Mouse (Mus musculus): ENCODE measurements at regions not wholly inside any gene's neighbourhood (a gene's known extent, or its start where the extent isn't known, plus 50 kb on each side); places are given as distances from the start of the nearest gene placed in this dataset.

GRCm38 (mm10) chr12:92740818-92741217 is 891.9 kb upstream of the Sel1l start:
- H3K4me3 ChIP-seq (ENCODE audit: insufficient read depth in 1 of 2, low read depth in 1 of 2, low read length in 2 of 2, poor library complexity in 1 of 2, severe bottlenecking in 1 of 2), result no peak overlapping the region
- no peaks in the 10 kb centered on the region for H3K4me1 ChIP-seq (ENCODE audit: control insufficient read depth in 2 of 2, insufficient read depth in 2 of 2, low read length in 2 of 2, poor library complexity in 1 of 2)
- no peak overlapping the region for H3K9ac ChIP-seq (ENCODE audit: insufficient read depth, low read depth, low read length, poor library complexity, severe bottlenecking)
- in situ Hi-C loops (cut with MboI; ENCODE audit: low sequenced_read_pairs in 2 of 2, unreplicated experiment in 2 of 2), result no loop called here
- H3K27ac ChIP-seq (ENCODE audit: insufficient read depth, low read depth, low read length, poor library complexity, severe bottlenecking), result no peak overlapping the region
- no peaks in the 10 kb centered on the region for H3K9me3 ChIP-seq (ENCODE audit: control insufficient read depth, insufficient read depth, low read depth, low read length)
- H3K36me3 ChIP-seq (ENCODE audit: control insufficient read depth, insufficient read depth, low read length, poor library complexity, severe bottlenecking), result no peaks in the 10 kb centered on the region
- no peak for DNase-seq (ENCODE audit: low read depth, low spot score)
- TF ChIP-seq CHD2 (IDR thresholded peaks at IDR 0.05; ENCODE audit: low read depth, low read length) (no peak), ZNF384 (IDR thresholded peaks at IDR 0.05; ENCODE audit: low read depth, low read length) (no peak), ZC3H11A (IDR thresholded peaks at IDR 0.05; ENCODE audit: borderline replicate concordance, low read depth, low read length) (no peak), HCFC1 (IDR thresholded peaks at IDR 0.05; ENCODE audit: borderline replicate concordance, insufficient read depth, low read length) (no peak), MAFK (IDR thresholded peaks at IDR 0.05; ENCODE audit: insufficient read depth, low read depth, low read length) (no peak)

- no peak for TF ChIP-seq CHD2 (IDR thresholded peaks at IDR 0.05; ENCODE audit: low read depth, low read length)
- TF ChIP-seq ZNF384 (IDR thresholded peaks at IDR 0.05; ENCODE audit: low read depth, low read length), result no peak
- TF ChIP-seq ZC3H11A (IDR thresholded peaks at IDR 0.05; ENCODE audit: borderline replicate concordance, low read depth, low read length), result no peak
- no peak for TF ChIP-seq MAFK (IDR thresholded peaks at IDR 0.05; ENCODE audit: insufficient read depth, low read depth, low read length)
- TF ChIP-seq HCFC1 (IDR thresholded peaks at IDR 0.05; ENCODE audit: borderline replicate concordance, insufficient read depth, low read length), result no peak
- DNase-seq (ENCODE audit: low read depth, low spot score), result no peak
- no peaks in the 10 kb centered on the region for H3K4me1 ChIP-seq (ENCODE audit: control insufficient read depth in 2 of 2, insufficient read depth in 2 of 2, low read length in 2 of 2, poor library complexity in 1 of 2)
- H3K4me3 ChIP-seq (ENCODE audit: insufficient read depth in 1 of 2, low read depth in 1 of 2, low read length in 2 of 2, poor library complexity in 1 of 2, severe bottlenecking in 1 of 2), result no peak overlapping the region
- H3K9ac ChIP-seq (ENCODE audit: insufficient read depth, low read depth, low read length, poor library complexity, severe bottlenecking), result no peak overlapping the region
- in situ Hi-C loops (cut with MboI; ENCODE audit: low sequenced_read_pairs in 2 of 2, unreplicated experiment in 2 of 2), result no loop called here
- H3K36me3 ChIP-seq (ENCODE audit: control insufficient read depth, insufficient read depth, low read length, poor library complexity, severe bottlenecking), result no peaks in the 10 kb centered on the region
- H3K9me3 ChIP-seq (ENCODE audit: control insufficient read depth, insufficient read depth, low read depth, low read length), result no peaks in the 10 kb centered on the region
- H3K27ac ChIP-seq (ENCODE audit: insufficient read depth, low read depth, low read length, poor library complexity, severe bottlenecking), result no peak overlapping the region
Measured at GRCm38 (mm10) chr12:92739196-92739595, 890.2 kb upstream of the Sel1l start.

GRCm38 (mm10) chr12:92737623-92738370 is 888.8 kb upstream of the Sel1l start:
- TF ChIP-seq CHD2 (IDR thresholded peaks at IDR 0.05; ENCODE audit: low read depth, low read length) (no peak), ZNF384 (IDR thresholded peaks at IDR 0.05; ENCODE audit: low read depth, low read length) (no peak), HCFC1 (IDR thresholded peaks at IDR 0.05; ENCODE audit: borderline replicate concordance, insufficient read depth, low read length) (no peak), MAFK (IDR thresholded peaks at IDR 0.05; ENCODE audit: insufficient read depth, low read depth, low read length) (no peak), ZC3H11A (IDR thresholded peaks at IDR 0.05; ENCODE audit: borderline replicate concordance, low read depth, low read length) (no peak)
- H3K9me3 ChIP-seq (ENCODE audit: control insufficient read depth, insufficient read depth, low read depth, low read length), result no peaks in the 10 kb centered on the region
- no peaks in the 10 kb centered on the region for H3K4me1 ChIP-seq (ENCODE audit: control insufficient read depth in 2 of 2, insufficient read depth in 2 of 2, low read length in 2 of 2, poor library complexity in 1 of 2)
- no peak for DNase-seq (ENCODE audit: low read depth, low spot score)
- no peak overlapping the region for H3K4me3 ChIP-seq (ENCODE audit: insufficient read depth in 1 of 2, low read depth in 1 of 2, low read length in 2 of 2, poor library complexity in 1 of 2, severe bottlenecking in 1 of 2)
- in situ Hi-C loops (cut with MboI; ENCODE audit: low sequenced_read_pairs in 2 of 2, unreplicated experiment in 2 of 2), result no loop called here
- no peak overlapping the region for H3K27ac ChIP-seq (ENCODE audit: insufficient read depth, low read depth, low read length, poor library complexity, severe bottlenecking)
- H3K9ac ChIP-seq (ENCODE audit: insufficient read depth, low read depth, low read length, poor library complexity, severe bottlenecking), result no peak overlapping the region
- H3K36me3 ChIP-seq (ENCODE audit: control insufficient read depth, insufficient read depth, low read length, poor library complexity, severe bottlenecking), result no peaks in the 10 kb centered on the region

GRCm38 (mm10) chr12:92723022-92723421 is 874.1 kb upstream of the Sel1l start:
- DNase-seq (ENCODE audit: low read depth, low spot score), result no peak
- in situ Hi-C loops (cut with MboI; ENCODE audit: low sequenced_read_pairs in 2 of 2, unreplicated experiment in 2 of 2), result no loop called here
- Histone ChIP-seq H3K36me3 (ENCODE audit: control insufficient read depth, insufficient read depth, low read length, poor library complexity, severe bottlenecking) (no peaks in the 10 kb centered on the region), H3K27ac (ENCODE audit: insufficient read depth, low read depth, low read length, poor library complexity, severe bottlenecking) (no peak overlapping the region), H3K4me1 (ENCODE audit: control insufficient read depth in 2 of 2, insufficient read depth in 2 of 2, low read length in 2 of 2, poor library complexity in 1 of 2) (no peaks in the 10 kb centered on the region), H3K9ac (ENCODE audit: insufficient read depth, low read depth, low read length, poor library complexity, severe bottlenecking) (no peak overlapping the region), H3K9me3 (ENCODE audit: control insufficient read depth, insufficient read depth, low read depth, low read length) (no peaks in the 10 kb centered on the region), H3K4me3 (ENCODE audit: insufficient read depth in 1 of 2, low read depth in 1 of 2, low read length in 2 of 2, poor library complexity in 1 of 2, severe bottlenecking in 1 of 2) (no peak overlapping the region)
- no peak for TF ChIP-seq HCFC1 (IDR thresholded peaks at IDR 0.05; ENCODE audit: borderline replicate concordance, insufficient read depth, low read length)
- TF ChIP-seq MAFK (IDR thresholded peaks at IDR 0.05; ENCODE audit: insufficient read depth, low read depth, low read length), result no peak
- no peak for TF ChIP-seq ZC3H11A (IDR thresholded peaks at IDR 0.05; ENCODE audit: borderline replicate concordance, low read depth, low read length)

Data from ES-E14 (cell line).